Mouse (Mus musculus) E14TG2a.4 (cell line): ENCODE data around the gene Hectd4.

ENCODE experiments used
- H3K27me3 ChIP-seq: 2 replicates; pipeline ENCODE4 v1.6.1; 2014; ENCODE audit warnings: low read length, control low read depth; ENCODE audit not compliant: insufficient read depth
- H3K36me3 ChIP-seq: 2 replicates; pipeline ENCODE4 v1.6.1; 2014; ENCODE audit warnings: low read length, control low read depth; ENCODE audit not compliant: insufficient read depth
- H3K4me1 ChIP-seq: replicated peaks from 2 replicates; pipeline ENCODE4 v1.6.1; 2014; ENCODE audit warnings: low read depth, low read length, control low read depth
- H3K4me3 ChIP-seq: replicated peaks from 2 replicates; pipeline ENCODE4 v1.5.1; 2014; ENCODE audit warnings: mild to moderate bottlenecking, low read length
- H3K9me3 ChIP-seq: 2 replicates; pipeline ENCODE4 v1.6.1; 2014; ENCODE audit warnings: low read length, control low read depth
- CTCF ChIP-seq: conservative IDR thresholded peaks from 2 replicates; pipeline ENCODE4 v1.5.1; 2014; ENCODE audit warnings: low read length
- NANOG ChIP-seq: IDR thresholded peaks from 2 replicates; pipeline ENCODE4 v1.6.1; 2014; ENCODE audit warnings: borderline replicate concordance, low read length, mixed read lengths
- POU5F1 ChIP-seq: IDR thresholded peaks from 2 replicates; pipeline ENCODE4 v1.6.1; 2014; ENCODE audit warnings: low read length, borderline replicate concordance

Hectd4 gene

GRCm38 (mm10) chr5:121333976-121334375 lies 114.0 kb downstream of the Hectd4 start:
- peaks cover 3% of the 10 kb centered on the region; the same call in 1 of the 2 replicates for H3K9me3 ChIP-seq
- peaks cover 86% of the 10 kb centered on the region for H3K36me3 ChIP-seq
- H3K27me3 ChIP-seq: no peaks in the 10 kb centered on the region
- no peak overlapping the region for H3K4me3 ChIP-seq
- H3K4me1 ChIP-seq: peaks cover 24% of the 10 kb centered on the region
- TF ChIP-seq POU5F1: no peak
- TF ChIP-seq NANOG: no peak
- no peak for TF ChIP-seq CTCF

- Histone ChIP-seq H3K9me3 (peaks cover 3% of the 10 kb centered on the region; the same call in 1 of the 2 replicates), H3K4me3 (no peak overlapping the region), H3K36me3 (peaks cover 86% of the 10 kb centered on the region), H3K27me3 (no peaks in the 10 kb centered on the region), H3K4me1 (peaks cover 23% of the 10 kb centered on the region)
- TF ChIP-seq CTCF: no peak
- TF ChIP-seq POU5F1: no peak
- TF ChIP-seq NANOG: no peak
These were observed 114.4 kb downstream of the Hectd4 start for GRCm38 (mm10) chr5:121334454-121334853.

- Histone ChIP-seq H3K36me3 (peaks cover 92% of the 10 kb centered on the region), H3K9me3 (no peaks in the 10 kb centered on the region), H3K4me1 (peaks cover 22% of the 10 kb centered on the region), H3K4me3 (no peak overlapping the region), H3K27me3 (no peaks in the 10 kb centered on the region)
- TF ChIP-seq NANOG: no peak
- no peak for TF ChIP-seq CTCF
- no peak for TF ChIP-seq POU5F1
These were observed 115.4 kb downstream of the Hectd4 start for GRCm38 (mm10) chr5:121335426-121335825.

GRCm38 (mm10) chr5:121336009-121336408 lies 116.0 kb downstream of the Hectd4 start:
- Histone ChIP-seq H3K36me3 (peaks cover 86% of the 10 kb centered on the region), H3K9me3 (no peaks in the 10 kb centered on the region), H3K4me3 (no peak overlapping the region), H3K4me1 (peaks cover 23% of the 10 kb centered on the region), H3K27me3 (no peaks in the 10 kb centered on the region)
- TF ChIP-seq NANOG: no peak
- no peak for TF ChIP-seq CTCF
- TF ChIP-seq POU5F1: no peak

GRCm38 (mm10) chr5:121336776-121337175 lies 116.8 kb downstream of the Hectd4 start:
- TF ChIP-seq CTCF: no peak
- no peak for TF ChIP-seq POU5F1
- TF ChIP-seq NANOG: no peak
- Histone ChIP-seq H3K9me3 (no peaks in the 10 kb centered on the region), H3K36me3 (peaks cover 80% of the 10 kb centered on the region), H3K4me3 (no peak overlapping the region), H3K27me3 (no peaks in the 10 kb centered on the region), H3K4me1 (peaks cover 23% of the 10 kb centered on the region)

GRCm38 (mm10) chr5:121339507-121340230 lies 119.7 kb downstream of the Hectd4 start:
- H3K36me3 ChIP-seq: peaks cover 83% of the 10 kb centered on the region
- peaks cover 20% of the 10 kb centered on the region for H3K4me1 ChIP-seq
- TF ChIP-seq NANOG (no peak), CTCF (no peak), POU5F1 (no peak)
- no peaks in the 10 kb centered on the region for H3K27me3 ChIP-seq
- no peak overlapping the region for H3K4me3 ChIP-seq
- H3K9me3 ChIP-seq: no peaks in the 10 kb centered on the region

GRCm38 (mm10) chr5:121340965-121341473 lies 121.0 kb downstream of the Hectd4 start:
- Histone ChIP-seq H3K4me3 (no peak overlapping the region), H3K9me3 (no peaks in the 10 kb centered on the region), H3K4me1 (peaks cover 20% of the 10 kb centered on the region), H3K36me3 (peaks cover 84% of the 10 kb centered on the region), H3K27me3 (no peaks in the 10 kb centered on the region)
- TF ChIP-seq NANOG (no peak), POU5F1 (no peak), CTCF (no peak)

- Histone ChIP-seq H3K27me3 (no peaks in the 10 kb centered on the region), H3K36me3 (peaks cover 82% of the 10 kb centered on the region), H3K4me1 (peaks cover 20% of the 10 kb centered on the region), H3K4me3 (no peak overlapping the region), H3K9me3 (no peaks in the 10 kb centered on the region)
- TF ChIP-seq CTCF (no peak), POU5F1 (no peak), NANOG (no peak)
These were observed 122.5 kb downstream of the Hectd4 start for GRCm38 (mm10) chr5:121342490-121342889.

- H3K4me3 ChIP-seq: no peak overlapping the region
- H3K27me3 ChIP-seq: no peaks in the 10 kb centered on the region
- peaks cover 81% of the 10 kb centered on the region for H3K36me3 ChIP-seq
- TF ChIP-seq NANOG (no peak), POU5F1 (no peak), CTCF (no peak)
- H3K9me3 ChIP-seq: no peaks in the 10 kb centered on the region
- peaks cover 33% of the 10 kb centered on the region for H3K4me1 ChIP-seq
These were observed 124.0 kb downstream of the Hectd4 start for GRCm38 (mm10) chr5:121343997-121344396.
